Comparison of ENCODE assay signal across 10 mouse cellular contexts in genomic region chr17:27629249-27630020, GRCm38 (mm10). TPM values are rescaled to one million over a fixed set of nuclear protein-coding genes. Genes with fewer than 3 reads are reported as not detected.
DNase-seq lines count a peak whose midpoint lies in the region; ATAC-seq and TF ChIP-seq lines count a peak whose summit lies in the region.
"Had no signal": no experiment of that assay in that cellular context is flagged by ENCODE, and none has a peak within 500 bp of the region (broad histone marks: within the 10 kb centered on the region; RNA-seq: fewer than 3 reads in every experiment).

No protein-coding gene starts in this region.

- TF ChIP-seq POLR2A in spleen, adult 2 months (IDR thresholded peaks at IDR 0.05; ENCODE audit: low read depth, low read length), result no peak

- WGBS in forebrain, embryonic 10.5 days, result 72% methylated on average over 2 of the region's 2 CpGs
- 68% methylated on average over 2 of the region's 2 CpGs for WGBS in forebrain, embryonic 15.5 days
- WGBS in intestine, postnatal 0 days, result 57% methylated on average over 2 of the region's 2 CpGs
- WGBS in midbrain, embryonic 11.5 days, result 73% methylated on average over 2 of the region's 2 CpGs
- 83% methylated on average over 2 of the region's 2 CpGs for WGBS in spleen, adult 2 months

- peak; percentile 90 for TF ChIP-seq CTCF in intestine, postnatal 0 days (IDR thresholded peaks at IDR 0.05; ENCODE audit: low read depth)
- TF ChIP-seq CTCF in spleen, adult 2 months (IDR thresholded peaks at IDR 0.05; ENCODE audit: extremely low read depth, insufficient read depth, insufficient read length, insufficient replicate concordance), result peak; percentile 84; the same call in 1 of the 2 replicates

- H3K4me3 ChIP-seq in forebrain, embryonic 10.5 days, result no peak overlapping the region
- no peak overlapping the region for H3K4me3 ChIP-seq in forebrain, embryonic 15.5 days
- no peak overlapping the region for H3K4me3 ChIP-seq in intestine, postnatal 0 days (ENCODE audit: low read depth, low read length)
- H3K4me3 ChIP-seq in midbrain, embryonic 11.5 days (ENCODE audit: low read depth, low read length), result no peak overlapping the region
- H3K4me3 ChIP-seq in spleen, adult 2 months (ENCODE audit: extremely low read depth, insufficient read depth, insufficient read length), result no peak overlapping the region
- H3K4me3 ChIP-seq: neural tube, embryonic 13.5 days had no signal

- no peak overlapping the region for H3K27ac ChIP-seq in forebrain, embryonic 10.5 days
- H3K27ac ChIP-seq in forebrain, embryonic 15.5 days (replicated peaks), result no peak overlapping the region
- H3K27ac ChIP-seq in intestine, postnatal 0 days (ENCODE audit: low read depth, low read length), result no peak overlapping the region
- H3K27ac ChIP-seq in midbrain, embryonic 11.5 days (ENCODE audit: low read depth, low read length), result no peak overlapping the region
- no peak overlapping the region for H3K27ac ChIP-seq in spleen, adult 2 months (ENCODE audit: insufficient read depth, low read length)
- H3K27ac ChIP-seq: neural tube, embryonic 13.5 days had no signal

- H3K9me3 ChIP-seq in forebrain, embryonic 10.5 days, result no peaks in the 10 kb centered on the region
- no peaks in the 10 kb centered on the region for H3K9me3 ChIP-seq in forebrain, embryonic 15.5 days
- no peaks in the 10 kb centered on the region for H3K9me3 ChIP-seq in intestine, postnatal 0 days (ENCODE audit: control insufficient read depth)
- no peaks in the 10 kb centered on the region for H3K9me3 ChIP-seq in midbrain, embryonic 11.5 days (ENCODE audit: control insufficient read depth, low read length)
- H3K9me3 ChIP-seq: neural tube, embryonic 13.5 days had no signal

- DNase-seq in forebrain, embryonic 10.5 days (ENCODE audit: extremely low spot score, low spot score), result peak; percentile 70
- DNase-seq in cerebellum, postnatal 14 days, result peak; percentile 92 to 93
- DNase-seq in frontal cortex, postnatal 36 days (ENCODE audit: low spot score in 2 of 2), result peak; percentile 80 to 86
- DNase-seq in left cerebral cortex, postnatal 36 days (ENCODE audit: low spot score in 2 of 2), result peak; percentile 69 to 72
- peak; percentile 96 for DNase-seq in midbrain, embryonic 11.5 days (ENCODE audit: low spot score, missing footprints)
- DNase-seq in spleen, adult 2 months (ENCODE audit: low read depth in 1 of 2, low spot score in 2 of 2), result peak; percentile 53 to 82

- H3K27me3 ChIP-seq in forebrain, embryonic 10.5 days (ENCODE audit: poor library complexity, severe bottlenecking), result no peaks in the 10 kb centered on the region
- H3K27me3 ChIP-seq in forebrain, embryonic 15.5 days, result no peaks in the 10 kb centered on the region
- H3K27me3 ChIP-seq in intestine, postnatal 0 days (replicated peaks; ENCODE audit: control insufficient read depth, insufficient read depth, low read length), result no peaks in the 10 kb centered on the region
- H3K27me3 ChIP-seq in midbrain, embryonic 11.5 days (ENCODE audit: control insufficient read depth, insufficient read depth, low read length), result no peaks in the 10 kb centered on the region
- no peaks in the 10 kb centered on the region for H3K27me3 ChIP-seq in spleen, adult 2 months (ENCODE audit: control insufficient read depth, insufficient read depth, low read length)
- H3K27me3 ChIP-seq: neural tube, embryonic 13.5 days had no signal

- no peak for ATAC-seq in forebrain, embryonic 15.5 days (replicated peaks)
- peak; percentile 19; the same call in 1 of the 2 replicates for ATAC-seq in intestine, postnatal 0 days
- ATAC-seq in midbrain, embryonic 11.5 days (ENCODE audit: low FRiP score), result no peak

- H3K4me2 ChIP-seq in forebrain, embryonic 15.5 days (replicated peaks), result no peak overlapping the region
- no peak overlapping the region for H3K4me2 ChIP-seq in intestine, postnatal 0 days (replicated peaks; ENCODE audit: low read depth)
- H3K4me2 ChIP-seq in midbrain, embryonic 11.5 days, result no peak overlapping the region
- H3K4me2 ChIP-seq: neural tube, embryonic 13.5 days had no signal

- no peak overlapping the region for H3K9ac ChIP-seq in forebrain, embryonic 15.5 days (replicated peaks)
- H3K9ac ChIP-seq in intestine, postnatal 0 days (ENCODE audit: low read depth, low read length), result no peak overlapping the region
- no peak overlapping the region for H3K9ac ChIP-seq in midbrain, embryonic 11.5 days (ENCODE audit: low read length)
- H3K9ac ChIP-seq: neural tube, embryonic 13.5 days had no signal

- peaks cover 60% of the 10 kb centered on the region for H3K36me3 ChIP-seq in forebrain, embryonic 10.5 days (replicated peaks)
- peaks cover 40% of the 10 kb centered on the region for H3K36me3 ChIP-seq in forebrain, embryonic 15.5 days
- H3K36me3 ChIP-seq in intestine, postnatal 0 days (ENCODE audit: control insufficient read depth, insufficient read depth), result peaks cover 35% of the 10 kb centered on the region
- peaks cover 28% of the 10 kb centered on the region for H3K36me3 ChIP-seq in midbrain, embryonic 11.5 days (ENCODE audit: control insufficient read depth, insufficient read depth, low read length)
- peaks cover 35% of the 10 kb centered on the region for H3K36me3 ChIP-seq in spleen, adult 2 months (ENCODE audit: control insufficient read depth, insufficient read depth, low read length)

- intact Hi-C loops in left cerebral cortex, postnatal 36 days (cut with DNase I), result no loop called here

- peaks cover 51% of the 10 kb centered on the region for H3K4me1 ChIP-seq in forebrain, embryonic 10.5 days
- peaks cover 34% of the 10 kb centered on the region for H3K4me1 ChIP-seq in forebrain, embryonic 15.5 days
- no peaks in the 10 kb centered on the region for H3K4me1 ChIP-seq in intestine, postnatal 0 days (replicated peaks; ENCODE audit: control insufficient read depth, insufficient read depth, low read length)
- peaks cover 25% of the 10 kb centered on the region for H3K4me1 ChIP-seq in midbrain, embryonic 11.5 days (ENCODE audit: control insufficient read depth, insufficient read depth, low read length)
- peaks cover 10% of the 10 kb centered on the region; the same call in 1 of the 2 replicates for H3K4me1 ChIP-seq in spleen, adult 2 months (ENCODE audit: control insufficient read depth, insufficient read depth, insufficient read length)

RNA-seq across cellular contexts. Expression of gene RPS10-NUDT3, which starts 5.6 kb away (rescaled TPM):
- polyA plus RNA-seq in forebrain, embryonic 10.5 days (2016; fragmentation: Nextera tagmentation; extraction: Ambion mirVana), result not detected in 2 replicates
- not detected in 2 replicates for polyA plus RNA-seq in forebrain, embryonic 15.5 days (2015; fragmentation: Nextera tagmentation; extraction: Ambion mirVana)
- polyA plus RNA-seq in intestine, postnatal 0 days (2015; fragmentation: Nextera tagmentation; extraction: Ambion mirVana), result not detected in 2 replicates
- total RNA-seq in left cerebral cortex, postnatal 36 days (2021), result not detected
- not detected in 2 replicates for polyA plus RNA-seq in midbrain, embryonic 11.5 days (2014; fragmentation: Nextera tagmentation; extraction: Ambion mirVana)
- not detected in 2 replicates for polyA plus RNA-seq in spleen, adult 2 months (2012; rRNA removed)
- total RNA-seq: ES-E14 had no signal
- polyA plus RNA-seq: neural tube, embryonic 13.5 days had no signal

RNA-seq across cellular contexts. Expression of gene Nudt3, which starts 6.1 kb away (rescaled TPM):
- polyA plus RNA-seq in forebrain, embryonic 10.5 days (2016; fragmentation: Nextera tagmentation; extraction: Ambion mirVana), result 81.9 and 91.7 TPM in 2 replicates
- 273 and 295 TPM in 2 replicates for polyA plus RNA-seq in forebrain, embryonic 15.5 days (2015; fragmentation: Nextera tagmentation; extraction: Ambion mirVana)
- 43.3 and 43.4 TPM in 2 replicates for polyA plus RNA-seq in intestine, postnatal 0 days (2015; fragmentation: Nextera tagmentation; extraction: Ambion mirVana)
- 100 to 1,000 TPM; 511 to 604 TPM for total RNA-seq in left cerebral cortex, postnatal 36 days (2021)
- polyA plus RNA-seq in midbrain, embryonic 11.5 days (2014; fragmentation: Nextera tagmentation; extraction: Ambion mirVana), result 44.5 and 46.0 TPM in 2 replicates
- 43.2 and 55.6 TPM in 2 replicates for polyA plus RNA-seq in spleen, adult 2 months (2012; rRNA removed)

RNA-seq across cellular contexts. Expression of gene Rps10, which starts 7.0 kb away (rescaled TPM):
- polyA plus RNA-seq in forebrain, embryonic 10.5 days (2016; fragmentation: Nextera tagmentation; extraction: Ambion mirVana), result 919 and 934 TPM in 2 replicates
- 578 and 580 TPM in 2 replicates for polyA plus RNA-seq in forebrain, embryonic 15.5 days (2015; fragmentation: Nextera tagmentation; extraction: Ambion mirVana)
- 591 and 603 TPM in 2 replicates for polyA plus RNA-seq in intestine, postnatal 0 days (2015; fragmentation: Nextera tagmentation; extraction: Ambion mirVana)
- total RNA-seq in left cerebral cortex, postnatal 36 days (2021), result 100 to 1,000 TPM; 430 to 478 TPM
- 845 and 859 TPM in 2 replicates for polyA plus RNA-seq in midbrain, embryonic 11.5 days (2014; fragmentation: Nextera tagmentation; extraction: Ambion mirVana)
- 1,319 and 1,587 TPM in 2 replicates for polyA plus RNA-seq in spleen, adult 2 months (2012; rRNA removed)

RNA-seq across cellular contexts. Expression of gene Pacsin1, which starts 25.9 kb away (rescaled TPM):
- 4.3 TPM in 2 replicates for polyA plus RNA-seq in forebrain, embryonic 10.5 days (2016; fragmentation: Nextera tagmentation; extraction: Ambion mirVana)
- polyA plus RNA-seq in forebrain, embryonic 15.5 days (2015; fragmentation: Nextera tagmentation; extraction: Ambion mirVana), result 31.9 and 32.1 TPM in 2 replicates
- 1.2 and 1.4 TPM in 2 replicates for polyA plus RNA-seq in intestine, postnatal 0 days (2015; fragmentation: Nextera tagmentation; extraction: Ambion mirVana)
- total RNA-seq in left cerebral cortex, postnatal 36 days (2021), result 100 to 1,000 TPM; 422 to 452 TPM
- 3.1 and 4.5 TPM in 2 replicates for polyA plus RNA-seq in midbrain, embryonic 11.5 days (2014; fragmentation: Nextera tagmentation; extraction: Ambion mirVana)
- 10.3 and 15.7 TPM in 2 replicates for polyA plus RNA-seq in spleen, adult 2 months (2012; rRNA removed)
